Mouse (Mus musculus) forebrain, embryonic 15.5 days (tissue): ENCODE measurements around the gene Gstm1. TPM values are rescaled to one million over a fixed set of nuclear protein-coding genes. Genes with fewer than 3 reads are reported as not detected.
"Not testable (repeated sequence)": the region's sequence is repeated elsewhere in the genome, so short reads cannot be mapped to it uniquely, and the experiment has no call there.

Experiments used
- ATAC-seq: fragments of 200-750 bp; cut with Nextera tagmentation; replicated peaks from 2 replicates; pipeline ENCODE4 v1.8.0; 2017; ENCODE audit warnings: mild to moderate bottlenecking, moderate TSS enrichment, moderate library complexity
- H3K27ac ChIP-seq: fragments of 300-500 bp; sonication (generic); replicated peaks from 2 replicates; pipeline ENCODE4 v1.5.1; 2015; ENCODE audit warnings: mild to moderate bottlenecking, inconsistent platforms
- H3K27me3 ChIP-seq: fragments of 300-500 bp; sonication (generic); 2 replicates; pipeline ENCODE4 v1.6.1; 2015; ENCODE audit warnings: inconsistent platforms
- H3K36me3 ChIP-seq: fragments of 300-500 bp; sonication (generic); 2 replicates; pipeline ENCODE4 v1.6.1; 2015; ENCODE audit warnings: mild to moderate bottlenecking, inconsistent platforms
- H3K4me1 ChIP-seq: fragments of 300-500 bp; sonication (generic); 2 replicates; pipeline ENCODE4 v1.6.1; 2015; ENCODE audit warnings: inconsistent platforms
- H3K4me2 ChIP-seq: fragments of 300-500 bp; sonication (generic); replicated peaks from 2 replicates; pipeline ENCODE4 v1.6.1; 2015; ENCODE audit warnings: mild to moderate bottlenecking, inconsistent platforms
- H3K4me3 ChIP-seq: fragments of 300-500 bp; sonication (generic); 2 replicates; pipeline ENCODE4 v1.5.1; 2015; ENCODE audit warnings: mild to moderate bottlenecking, inconsistent platforms
- H3K9ac ChIP-seq: fragments of 300-500 bp; sonication (generic); replicated peaks from 2 replicates; pipeline ENCODE4 v1.6.1; 2015; ENCODE audit warnings: mild to moderate bottlenecking, inconsistent platforms
- H3K9me3 ChIP-seq: fragments of 300-500 bp; sonication (generic); 2 replicates; pipeline ENCODE4 v1.6.1; 2016; ENCODE audit warnings: inconsistent platforms
- WGBS: fragments of 180-500 bp; shearing (Covaris S2); methylation state at CpG from one replicate; pipeline ENCODE4 v1.1.7; 2015; ENCODE audit warnings: mixed read lengths; 5-methylcytosine and 5-hydroxymethylcytosine counted together
- polyA plus RNA-seq: library from polyadenylated mRNA; unstranded; fragments of >200 nt; fragmentation: Nextera tagmentation; extraction: Ambion mirVana; gene quantifications from 2 replicates; pipeline ENCODE4 v1.2.1, GENCODE M21; 2015

Gene Gstm1
- polyA plus RNA-seq, 1 experiment from 2014 or later = 60.7 TPM

DNA sequence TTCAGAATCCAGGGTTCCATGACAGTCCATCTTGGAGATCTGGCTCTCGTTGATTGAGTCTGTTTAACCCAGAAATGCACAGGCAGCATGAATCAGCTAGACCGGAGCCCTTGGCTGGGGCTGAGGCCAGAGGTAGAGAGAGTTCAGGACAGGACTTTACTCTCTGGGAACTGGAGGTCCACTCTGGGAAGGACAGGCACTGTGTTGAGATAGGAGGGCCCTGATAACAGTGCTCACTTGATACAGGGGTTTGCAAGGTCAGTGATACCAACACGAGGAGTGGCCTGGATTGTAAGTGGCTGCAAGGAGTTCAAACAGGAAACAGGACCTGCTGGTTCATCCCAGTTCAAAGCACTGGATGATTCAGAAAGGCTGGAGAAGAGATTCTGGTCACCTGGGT is 40.1 kb downstream of the Gstm1 start:
- no peak overlapping the region for H3K9ac ChIP-seq
- 82% methylated on average over 3 of the region's 3 CpGs for WGBS
- no peaks in the 10 kb centered on the region for H3K27me3 ChIP-seq
- no peaks in the 10 kb centered on the region for H3K36me3 ChIP-seq
- H3K4me3 ChIP-seq = no peak overlapping the region
- H3K4me2 ChIP-seq = no peak overlapping the region
- ATAC-seq = no peak
- H3K27ac ChIP-seq = no peak overlapping the region
- no peaks in the 10 kb centered on the region for H3K4me1 ChIP-seq
- no peaks in the 10 kb centered on the region for H3K9me3 ChIP-seq

DNA sequence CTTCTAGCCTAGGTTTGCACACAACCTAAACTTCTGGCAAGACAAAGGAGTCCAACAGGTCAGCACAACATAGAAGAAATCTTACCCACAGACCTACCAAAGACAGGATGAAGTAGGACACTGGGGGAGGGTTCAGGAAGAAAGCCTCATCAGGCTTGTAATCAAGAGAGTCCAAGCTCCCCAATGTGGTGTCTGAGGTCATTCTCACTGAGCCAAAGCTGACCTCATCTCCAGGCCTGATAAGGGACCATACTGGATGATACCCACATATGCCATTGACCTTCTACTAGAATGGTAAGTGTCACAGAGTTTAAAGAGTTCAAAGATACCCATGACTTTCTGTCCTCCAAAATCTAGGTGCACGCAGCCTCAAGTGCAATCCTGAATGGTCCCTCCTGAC is 43.5 kb downstream of the Gstm1 start:
- H3K9me3 ChIP-seq = no peaks in the 10 kb centered on the region
- no peaks in the 10 kb centered on the region for H3K4me1 ChIP-seq
- H3K27ac ChIP-seq = no peak overlapping the region
- no peaks in the 10 kb centered on the region for H3K36me3 ChIP-seq
- no peak overlapping the region for H3K4me3 ChIP-seq
- WGBS = 92% methylated on average over 1 of the region's 1 CpGs
- no peaks in the 10 kb centered on the region for H3K27me3 ChIP-seq
- H3K4me2 ChIP-seq = no peak overlapping the region
- no peak overlapping the region for H3K9ac ChIP-seq
- no peak for ATAC-seq

DNA sequence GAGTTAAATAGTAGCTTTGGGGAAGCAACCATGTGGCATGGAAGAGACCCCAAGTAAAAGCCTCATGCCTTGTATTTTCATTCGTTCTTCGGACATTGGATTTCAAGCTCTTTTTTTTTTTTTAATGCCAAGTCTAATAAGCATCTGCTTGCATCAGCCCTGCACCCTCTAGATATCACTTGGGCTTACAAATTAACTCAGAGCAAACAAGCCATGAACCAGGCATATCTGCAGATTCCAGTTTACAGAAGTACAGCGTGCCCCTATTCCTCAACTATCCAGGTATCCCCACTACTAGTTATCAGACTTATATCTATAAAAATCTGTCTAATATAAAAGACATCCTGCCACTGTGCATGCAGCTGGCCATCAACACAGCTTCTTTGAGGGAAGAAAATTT is 45.7 kb downstream of the Gstm1 start:
- no peaks in the 10 kb centered on the region for H3K4me1 ChIP-seq
- no peaks in the 10 kb centered on the region for H3K36me3 ChIP-seq
- no peak overlapping the region for H3K4me2 ChIP-seq
- no peak overlapping the region for H3K9ac ChIP-seq
- H3K4me3 ChIP-seq = no peak overlapping the region
- WGBS = 91% methylated on average over 3 of the region's 3 CpGs
- H3K9me3 ChIP-seq = no peaks in the 10 kb centered on the region
- no peaks in the 10 kb centered on the region for H3K27me3 ChIP-seq
- H3K27ac ChIP-seq = no peak overlapping the region
- ATAC-seq = no peak

DNA sequence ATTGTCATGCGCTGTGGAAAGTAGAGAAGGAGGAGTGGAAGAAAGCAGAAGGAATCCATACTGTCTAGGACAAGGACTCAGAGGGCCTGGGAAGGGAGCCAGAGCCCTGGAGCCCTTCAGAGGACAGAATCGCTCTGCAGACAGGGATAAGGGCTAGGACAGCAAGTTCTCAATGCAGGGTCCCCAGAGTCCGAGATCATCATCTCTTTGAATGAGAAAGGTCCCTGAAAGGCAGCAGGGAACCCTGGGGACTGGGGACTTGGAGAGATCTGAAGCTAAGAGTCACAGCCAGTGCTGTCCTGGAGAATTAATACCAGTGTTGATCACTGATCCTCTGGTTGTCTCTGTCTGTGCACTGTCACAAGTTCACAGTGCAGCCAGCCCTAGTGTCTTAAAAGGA is 46.7 kb downstream of the Gstm1 start:
- ATAC-seq = not testable (repeated sequence)

DNA sequence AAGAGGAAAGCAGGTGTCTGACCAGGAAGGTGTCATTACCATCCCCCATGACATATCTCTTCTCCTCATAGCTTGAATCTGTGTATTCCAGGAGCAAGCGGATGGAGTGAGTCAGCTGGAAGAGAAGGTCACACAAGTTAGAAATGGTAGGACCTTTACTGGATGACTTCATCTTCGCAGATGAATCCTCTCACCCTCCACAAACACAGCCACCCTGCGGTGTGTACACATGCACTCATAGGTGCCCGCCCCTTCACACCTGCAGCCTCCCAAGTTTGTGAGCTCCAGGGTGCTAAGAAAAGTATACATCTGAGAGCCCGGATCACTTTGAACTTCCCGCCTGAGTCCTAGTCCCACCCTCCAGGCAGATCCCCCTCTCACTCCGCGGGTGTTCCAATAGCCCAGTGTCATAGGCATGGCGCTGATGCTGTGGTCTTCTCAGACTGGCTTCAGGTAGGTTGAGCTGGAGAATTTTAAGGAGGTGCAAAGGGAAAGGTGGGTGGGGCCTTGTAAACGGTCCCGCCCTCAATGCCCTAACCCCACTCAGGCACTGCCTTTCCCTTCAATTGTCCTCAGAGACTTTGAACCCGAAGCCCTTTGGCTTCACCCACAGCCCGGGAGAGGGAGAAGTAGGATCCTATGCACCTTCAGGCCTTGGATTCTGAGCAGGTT is 48.9 kb downstream of the Gstm1 start, which contains the start of gene Gstm3:
Gene Gstm3 (minus strand): TSS at position 560 of the 672 bp plus-strand sequence.
- H3K27ac ChIP-seq = no peak within 1 kb of the TSS
- H3K9me3 ChIP-seq = no peaks in the 10 kb centered on the region
- H3K4me2 ChIP-seq = no peak within 1 kb of the TSS
- H3K27me3 ChIP-seq = no peaks in the 10 kb centered on the region
- ATAC-seq = no peak
- H3K4me3 ChIP-seq = no peak within 1 kb of the TSS
- H3K36me3 ChIP-seq = no peaks in the 10 kb centered on the region
- 76% methylated on average over 13 of the region's 13 CpGs for WGBS
- H3K4me1 ChIP-seq = 0 out of 2 replicates have a peak, but pooled peaks cover 5% of the 10 kb centered on the region
- H3K9ac ChIP-seq = no peak within 1 kb of the TSS

More for the DNA sequence above, 46.7 kb downstream of the Gstm1 start:
- H3K27ac ChIP-seq, H3K36me3 ChIP-seq, H3K4me3 ChIP-seq, H3K4me1 ChIP-seq, H3K27me3 ChIP-seq, H3K4me2 ChIP-seq, H3K9ac ChIP-seq, H3K9me3 ChIP-seq: not testable (repeated sequence)
- WGBS = 52% methylated on average over 3 of the region's 3 CpGs

DNA sequence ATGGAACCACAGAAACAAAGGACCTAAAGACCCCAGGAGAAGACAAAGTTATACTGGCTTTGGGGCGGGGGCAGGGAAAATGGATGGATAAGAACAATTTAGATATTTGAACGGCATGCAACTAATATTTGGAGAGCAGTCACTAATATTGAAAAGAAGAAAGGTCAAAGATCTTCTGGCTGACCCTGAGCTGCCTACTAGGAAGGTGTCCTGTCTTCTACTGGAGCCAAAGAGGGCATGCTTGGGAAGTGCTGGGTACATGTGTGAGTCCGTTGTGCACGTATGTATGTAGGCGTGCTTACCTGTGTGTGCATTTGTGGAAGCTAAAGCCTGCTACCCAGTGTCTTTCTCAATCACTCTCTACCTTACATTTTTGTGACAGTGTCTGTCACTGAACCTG is 51.1 kb downstream of the Gstm1 start:
- Histone ChIP-seq H3K4me3 (no peak overlapping the region), H3K9me3 (no peaks in the 10 kb centered on the region), H3K36me3 (no peaks in the 10 kb centered on the region), H3K4me2 (no peak overlapping the region), H3K27me3 (no peaks in the 10 kb centered on the region), H3K27ac (no peak overlapping the region), H3K4me1 (0 out of 2 replicates have a peak, but pooled peaks cover 5% of the 10 kb centered on the region), H3K9ac (no peak overlapping the region)
- no peak for ATAC-seq
- WGBS = 99% methylated on average over 5 of the region's 5 CpGs

DNA sequence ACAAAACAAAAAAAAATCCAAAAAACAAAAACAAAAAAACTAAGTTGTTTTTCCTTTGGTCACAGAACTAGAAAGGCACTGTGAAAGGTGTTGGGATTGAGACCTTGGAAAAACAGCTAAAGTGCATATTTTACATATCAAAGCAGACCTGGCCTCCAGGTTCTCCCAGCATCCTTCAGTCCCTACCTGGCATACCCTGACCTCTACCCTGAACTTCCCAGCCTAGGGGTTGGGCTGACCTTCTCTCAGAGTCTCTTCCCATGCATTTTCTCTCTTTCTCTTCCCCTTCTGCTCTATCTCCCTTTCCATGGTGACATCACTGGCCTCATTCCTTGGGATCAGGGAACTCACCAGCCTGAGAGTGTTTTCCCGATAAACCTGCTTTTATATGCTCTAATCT is 52.2 kb downstream of the Gstm1 start:
- ATAC-seq = no peak
- WGBS = 56% methylated on average over 1 of the region's 1 CpGs
- no peak overlapping the region for H3K4me2 ChIP-seq

DNA sequence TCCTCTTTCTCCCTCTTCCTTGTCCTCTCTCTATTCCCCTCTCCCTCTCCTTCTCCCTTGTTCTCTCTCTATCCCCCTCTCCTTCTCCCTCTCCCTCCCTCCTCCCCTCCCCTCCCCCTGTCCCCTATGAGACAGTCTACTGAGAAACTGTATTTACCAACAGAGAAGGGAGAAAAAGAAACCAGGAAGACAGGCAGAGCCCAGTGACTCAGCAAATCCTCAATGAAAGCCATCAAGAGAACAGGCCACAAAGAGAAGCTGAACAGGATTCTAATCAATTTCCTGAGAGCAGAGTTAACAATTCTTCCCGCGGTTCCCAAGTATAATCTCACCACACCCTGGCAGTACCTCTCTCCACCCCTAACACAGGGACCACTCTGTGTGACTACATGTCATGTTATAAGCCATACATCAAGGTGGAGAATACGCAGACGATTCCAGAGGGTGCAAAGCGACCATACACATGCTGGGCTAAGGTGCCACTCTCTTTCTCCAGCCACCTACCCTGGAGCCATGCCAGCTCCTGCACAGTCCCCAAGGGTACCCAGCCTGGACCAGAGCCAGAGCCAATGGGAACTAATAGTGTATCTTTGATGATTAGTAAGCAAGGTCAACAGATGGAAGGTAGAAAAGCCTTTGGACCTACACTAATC is 53.0 kb downstream of the Gstm1 start:
- no peak for ATAC-seq
- H3K27ac ChIP-seq = no peak overlapping the region
- WGBS = 55% methylated on average over 5 of the region's 5 CpGs

More for the DNA sequence above, 52.2 kb downstream of the Gstm1 start:
- Histone ChIP-seq H3K4me1 (0 out of 2 replicates have a peak, but pooled peaks cover 5% of the 10 kb centered on the region), H3K27me3 (no peaks in the 10 kb centered on the region), H3K27ac (no peak overlapping the region), H3K4me3 (no peak overlapping the region), H3K9me3 (no peaks in the 10 kb centered on the region), H3K9ac (no peak overlapping the region), H3K36me3 (no peaks in the 10 kb centered on the region)

DNA sequence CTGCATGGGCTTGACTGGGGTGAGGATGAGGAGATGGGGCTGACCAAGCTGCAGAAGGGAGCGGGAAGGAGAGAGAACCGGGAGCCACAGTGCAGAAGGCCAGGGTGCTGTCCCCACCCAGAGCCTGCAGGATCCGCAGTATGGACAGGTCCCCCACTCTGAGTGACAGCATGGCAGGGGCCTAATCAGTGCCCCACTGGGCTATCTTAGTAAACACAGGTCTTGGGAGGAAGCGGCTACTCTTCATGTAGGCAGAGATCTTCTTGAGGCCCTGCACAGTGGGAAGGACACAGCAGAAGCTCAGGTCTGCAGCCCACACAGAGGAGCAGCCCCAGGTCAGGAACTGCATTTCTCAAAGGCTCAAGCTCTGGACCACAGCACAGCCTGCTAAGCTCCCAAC is 53.7 kb downstream of the Gstm1 start:
- no peak for ATAC-seq
- 89% methylated on average over 4 of the region's 4 CpGs for WGBS

More for the DNA sequence above, 53.0 kb downstream of the Gstm1 start:
- H3K9ac ChIP-seq = no peak overlapping the region
- no peak overlapping the region for H3K4me2 ChIP-seq
- no peaks in the 10 kb centered on the region for H3K36me3 ChIP-seq
- no peaks in the 10 kb centered on the region for H3K9me3 ChIP-seq
- no peaks in the 10 kb centered on the region for H3K27me3 ChIP-seq
- no peak overlapping the region for H3K4me3 ChIP-seq
- H3K4me1 ChIP-seq = 0 out of 2 replicates have a peak, but pooled peaks cover 5% of the 10 kb centered on the region

More for the DNA sequence above, 53.7 kb downstream of the Gstm1 start:
- Histone ChIP-seq H3K4me2 (no peak overlapping the region), H3K9ac (no peak overlapping the region), H3K9me3 (no peaks in the 10 kb centered on the region), H3K4me1 (0 out of 2 replicates have a peak, but pooled peaks cover 5% of the 10 kb centered on the region), H3K4me3 (no peak overlapping the region), H3K36me3 (no peaks in the 10 kb centered on the region), H3K27me3 (no peaks in the 10 kb centered on the region), H3K27ac (no peak overlapping the region)

Other genes with a start within 250 kb of the Gstm1 start
- gene Eps8l3, start 140.7 kb downstream of the Gstm1 start, polyA plus RNA-seq = not detected in 2 replicates
- 175 and 184 TPM in 2 replicates for gene Gstm5, start 122.2 kb downstream of the Gstm1 start, polyA plus RNA-seq
- gene Gstm7, start 86.2 kb downstream of the Gstm1 start, polyA plus RNA-seq = 74.8 and 81.6 TPM in 2 replicates
- 10.9 and 12.6 TPM in 2 replicates for gene Gstm6, start 74.2 kb downstream of the Gstm1 start, polyA plus RNA-seq
- not detected in 2 replicates for gene Gstm3, start 48.7 kb downstream of the Gstm1 start, polyA plus RNA-seq
- gene Gstm2, start 31.5 kb downstream of the Gstm1 start, polyA plus RNA-seq = 4.3 and 4.5 TPM in 2 replicates
- gene Gstm4, start 26.9 kb upstream of the Gstm1 start, polyA plus RNA-seq = 12.4 and 15.1 TPM in 2 replicates
- 49.4 and 50.7 TPM in 2 replicates for gene Ampd2, start 68.7 kb upstream of the Gstm1 start, polyA plus RNA-seq
- 0.43 and 0.46 TPM in 2 replicates for gene Gnat2, start 74.8 kb upstream of the Gstm1 start, polyA plus RNA-seq
- gene Gnai3, start 128.2 kb upstream of the Gstm1 start, polyA plus RNA-seq = 165 and 168 TPM in 2 replicates
- 1.9 and 2.2 TPM in 2 replicates for gene Gpr61, start 136.9 kb upstream of the Gstm1 start, polyA plus RNA-seq
- 9.9 and 11.7 TPM in 2 replicates for gene Amigo1, start 168.4 kb upstream of the Gstm1 start, polyA plus RNA-seq
- 4.4 and 4.5 TPM in 2 replicates for gene Cyb561d1, start 183.2 kb upstream of the Gstm1 start, polyA plus RNA-seq
- 32.5 and 33.6 TPM in 2 replicates for gene Atxn7l2, start 193.0 kb upstream of the Gstm1 start, polyA plus RNA-seq
- gene Sypl2, start 208.7 kb upstream of the Gstm1 start, polyA plus RNA-seq = 2.3 and 2.7 TPM in 2 replicates
- gene Psma5, start 239.0 kb upstream of the Gstm1 start, polyA plus RNA-seq = 260 and 271 TPM in 2 replicates